Mouse (Mus musculus) erythroblast, embryonic 14.5 days (primary cell): ENCODE measurements at regions not wholly inside any gene's neighbourhood (a gene's known extent, or its start where the extent isn't known, plus 50 kb on each side); places are given as distances from the start of the nearest gene placed in this dataset.
"Not testable (repeated sequence)": the region's sequence is repeated elsewhere in the genome, so short reads cannot be mapped to it uniquely, and the experiment has no call there.

ENCODE experiments used
- H3K27me3 ChIP-seq: 2 replicates; pipeline ENCODE4 v1.6.1; 2012; ENCODE audit warnings: inconsistent platforms; ENCODE audit not compliant: control insufficient read depth
- H3K36me3 ChIP-seq: 2 replicates; pipeline ENCODE4 v1.6.1; 2012; ENCODE audit warnings: mild to moderate bottlenecking, inconsistent platforms; ENCODE audit not compliant: control insufficient read depth
- H3K4me1 ChIP-seq: 2 replicates; pipeline ENCODE4 v1.6.1; 2012; ENCODE audit warnings: inconsistent platforms; ENCODE audit not compliant: control insufficient read depth
- H3K4me3 ChIP-seq: replicated peaks from 2 replicates; pipeline ENCODE3; 2012; ENCODE audit warnings: moderate library complexity, mild to moderate bottlenecking, inconsistent platforms
- H3K9me3 ChIP-seq: 2 replicates; pipeline ENCODE4 v1.6.1; 2012; ENCODE audit warnings: low read length, inconsistent platforms, mixed read lengths; ENCODE audit not compliant: control insufficient read depth
- GATA1 ChIP-seq: IDR thresholded peaks from 2 replicates; pipeline ENCODE4 v1.6.1; 2012; ENCODE audit warnings: low read length, inconsistent platforms, mixed read lengths
- TAL1 ChIP-seq: IDR thresholded peaks from 3 replicates; pipeline ENCODE4 v1.6.1; 2012; ENCODE audit warnings: low read length, inconsistent platforms, mixed read lengths

GRCm38 (mm10) chr8:112238681-112239080, 223.8 kb upstream of the Gm6793 start:
- H3K36me3 ChIP-seq: no peaks in the 10 kb centered on the region
- no peaks in the 10 kb centered on the region for H3K27me3 ChIP-seq
- H3K4me1 ChIP-seq: no peaks in the 10 kb centered on the region
- no peak overlapping the region for H3K4me3 ChIP-seq
- no peak for TF ChIP-seq TAL1
- TF ChIP-seq GATA1: no peak
- H3K9me3 ChIP-seq: peaks cover 34% of the 10 kb centered on the region

GRCm38 (mm10) chr8:112236751-112237150, 221.9 kb upstream of the Gm6793 start:
- not testable (repeated sequence) for H3K4me1 ChIP-seq, H3K27me3 ChIP-seq, H3K36me3 ChIP-seq, H3K4me3 ChIP-seq
- H3K9me3 ChIP-seq: peaks cover 40% of the 10 kb centered on the region

GRCm38 (mm10) chr8:112219656-112220055, 204.8 kb upstream of the Gm6793 start:
- no peak overlapping the region for H3K4me3 ChIP-seq
- H3K9me3 ChIP-seq: peaks cover 52% of the 10 kb centered on the region
- TF ChIP-seq GATA1 (no peak), TAL1 (no peak)
- H3K36me3 ChIP-seq: no peaks in the 10 kb centered on the region
- H3K27me3 ChIP-seq: no peaks in the 10 kb centered on the region
- H3K4me1 ChIP-seq: no peaks in the 10 kb centered on the region

GRCm38 (mm10) chr8:112212170-112212569, 197.3 kb upstream of the Gm6793 start:
- Histone ChIP-seq H3K4me1 (no peaks in the 10 kb centered on the region), H3K4me3 (no peak overlapping the region), H3K9me3 (peaks cover 61% of the 10 kb centered on the region), H3K36me3 (no peaks in the 10 kb centered on the region), H3K27me3 (no peaks in the 10 kb centered on the region)
- TF ChIP-seq TAL1 (no peak), GATA1 (no peak)

- TF ChIP-seq TAL1 (no peak), GATA1 (no peak)
- peaks cover 47% of the 10 kb centered on the region for H3K9me3 ChIP-seq
- no peaks in the 10 kb centered on the region for H3K36me3 ChIP-seq
- H3K27me3 ChIP-seq: no peaks in the 10 kb centered on the region
- H3K4me1 ChIP-seq: no peaks in the 10 kb centered on the region
- H3K4me3 ChIP-seq: no peak overlapping the region
Measured at GRCm38 (mm10) chr8:112196423-112196822, 181.6 kb upstream of the Gm6793 start.

GRCm38 (mm10) chr8:112195880-112196279, 181.0 kb upstream of the Gm6793 start:
- Histone ChIP-seq H3K27me3 (no peaks in the 10 kb centered on the region), H3K4me3 (no peak overlapping the region), H3K36me3 (no peaks in the 10 kb centered on the region), H3K4me1 (no peaks in the 10 kb centered on the region), H3K9me3 (peaks cover 44% of the 10 kb centered on the region)
- no peak for TF ChIP-seq GATA1
- TF ChIP-seq TAL1: no peak

GRCm38 (mm10) chr8:112191846-112192245, 177.0 kb upstream of the Gm6793 start:
- no peaks in the 10 kb centered on the region for H3K27me3 ChIP-seq
- no peak overlapping the region for H3K4me3 ChIP-seq
- TF ChIP-seq GATA1: no peak
- TF ChIP-seq TAL1: no peak
- peaks cover 38% of the 10 kb centered on the region for H3K9me3 ChIP-seq
- no peaks in the 10 kb centered on the region for H3K36me3 ChIP-seq
- no peaks in the 10 kb centered on the region for H3K4me1 ChIP-seq

- TF ChIP-seq GATA1 (no peak), TAL1 (no peak)
- Histone ChIP-seq H3K36me3 (no peaks in the 10 kb centered on the region), H3K9me3 (peaks cover 38% of the 10 kb centered on the region), H3K4me3 (no peak overlapping the region), H3K4me1 (no peaks in the 10 kb centered on the region), H3K27me3 (no peaks in the 10 kb centered on the region)
Measured at GRCm38 (mm10) chr8:112189698-112190097, 174.9 kb upstream of the Gm6793 start.

GRCm38 (mm10) chr8:112170184-112170583, 155.3 kb upstream of the Gm6793 start:
- no peak overlapping the region for H3K4me3 ChIP-seq
- H3K4me1 ChIP-seq: no peaks in the 10 kb centered on the region
- no peaks in the 10 kb centered on the region for H3K36me3 ChIP-seq
- H3K27me3 ChIP-seq: no peaks in the 10 kb centered on the region
- no peak for TF ChIP-seq GATA1
- no peak for TF ChIP-seq TAL1
- peaks cover 50% of the 10 kb centered on the region for H3K9me3 ChIP-seq

- Histone ChIP-seq H3K4me1 (no peaks in the 10 kb centered on the region), H3K27me3 (no peaks in the 10 kb centered on the region), H3K4me3 (no peak overlapping the region), H3K9me3 (peaks cover 26% of the 10 kb centered on the region), H3K36me3 (no peaks in the 10 kb centered on the region)
- TF ChIP-seq GATA1 (no peak), TAL1 (no peak)
Measured at GRCm38 (mm10) chr8:112156656-112157055, 141.8 kb upstream of the Gm6793 start.
